Mouse (Mus musculus) C2C12 (cell line): ENCODE measurements around the gene Eif4h. TPM values are rescaled to one million over a fixed set of nuclear protein-coding genes. Genes with fewer than 3 reads are reported as not detected.

Experiments
- H3K27me3 ChIP-seq: one replicate; pipeline ENCODE4 v1.6.1; 2011; ENCODE audit not compliant: control insufficient read depth, insufficient read depth, insufficient read length
- H3K36me3 ChIP-seq: one replicate; pipeline ENCODE4 v1.6.1; 2011; ENCODE audit not compliant: control insufficient read depth, insufficient read depth
- H3K4me3 ChIP-seq: one replicate; pipeline ENCODE4 v1.5.1; 2011; ENCODE audit warnings: mild to moderate bottlenecking, control low read depth; ENCODE audit not compliant: poor library complexity, insufficient read depth, severe bottlenecking
- H3K79me2 ChIP-seq: one replicate; pipeline ENCODE4 v1.6.1; 2011; ENCODE audit not compliant: control insufficient read depth, insufficient read depth
- H3K79me3 ChIP-seq: one replicate; pipeline ENCODE4 v1.6.1; 2011; ENCODE audit warnings: low read depth, control low read depth
- H3ac ChIP-seq: one replicate; pipeline ENCODE3; 2011; ENCODE audit warnings: low read depth; ENCODE audit not compliant: control insufficient read depth, insufficient read length
- CEBPB ChIP-seq: IDR thresholded peaks from one replicate; pipeline ENCODE4 v1.6.1; 2011; ENCODE audit warnings: low read depth, mild to moderate bottlenecking, control low read depth, moderate library complexity
- CTCF ChIP-seq: IDR thresholded peaks from one replicate; pipeline ENCODE4 v1.5.1; 2011; ENCODE audit not compliant: control insufficient read depth, insufficient read depth, insufficient read length
- FOSL1 ChIP-seq: IDR thresholded peaks from one replicate; pipeline ENCODE4 v1.8.0; 2011; ENCODE audit warnings: mild to moderate bottlenecking, low read length; ENCODE audit not compliant: poor library complexity, insufficient read depth, severe bottlenecking
- MAX ChIP-seq: IDR thresholded peaks from one replicate; pipeline ENCODE4 v1.6.1; 2011; ENCODE audit warnings: mild to moderate bottlenecking, control low read depth
- MYOD1 ChIP-seq: IDR thresholded peaks from one replicate; pipeline ENCODE4 v1.6.1; 2011; ENCODE audit warnings: low read depth; ENCODE audit not compliant: control insufficient read depth, insufficient read length
- MYOG ChIP-seq: IDR thresholded peaks from one replicate; pipeline ENCODE4 v1.6.1; 2011; ENCODE audit not compliant: control insufficient read depth, insufficient read length; ENCODE audit errors: extremely low read depth
- USF1 ChIP-seq: IDR thresholded peaks from one replicate; pipeline ENCODE4 v1.6.1; 2011; ENCODE audit warnings: low read depth, mild to moderate bottlenecking, control low read depth, moderate library complexity
- polyA plus RNA-seq: library from polyadenylated mRNA; unstranded; fragments of >200 nt; fragmentation: generic; extraction: Trizol; gene quantifications from one replicate; pipeline ENCODE4 v1.2.1, GENCODE M21; 2012; ENCODE audit warnings: missing spikeins

Gene Eif4h
- polyA plus RNA-seq, 1 experiment: 427 TPM

DNA sequence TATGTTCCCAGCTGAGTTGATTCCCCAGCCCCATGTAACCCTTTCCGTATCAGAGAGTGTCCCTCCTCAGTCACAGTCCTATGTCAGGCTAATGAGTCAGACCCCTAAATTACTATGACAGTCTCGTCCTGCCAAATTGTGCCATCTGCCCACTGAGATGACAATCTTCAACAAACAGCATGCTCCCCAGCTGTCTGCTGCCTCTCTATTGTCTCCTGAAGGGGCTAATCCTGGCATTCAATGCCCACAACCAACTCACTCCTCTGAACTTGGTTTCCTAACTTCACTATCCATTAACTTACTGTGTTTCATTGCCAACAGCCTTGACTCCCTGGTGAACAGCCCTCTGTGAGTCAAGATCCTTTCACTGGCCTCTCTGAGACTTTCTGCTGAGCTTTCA lies 45.1 kb upstream of the Eif4h start:
- no peak for TF ChIP-seq CTCF
- no peak for TF ChIP-seq FOSL1
- TF ChIP-seq USF1: no peak
- no peak for TF ChIP-seq MYOD1
- TF ChIP-seq MYOG: no peak
- TF ChIP-seq CEBPB: no peak
- TF ChIP-seq MAX: no peak

GRCm38 (mm10) chr5:134683813-134684212 lies 44.5 kb upstream of the Eif4h start:
- Histone ChIP-seq H3ac (no peak overlapping the region), H3K4me3 (no peak overlapping the region), H3K79me3 (no peaks in the 10 kb centered on the region), H3K36me3 (peaks cover 12% of the 10 kb centered on the region), H3K27me3 (no peaks in the 10 kb centered on the region), H3K79me2 (no peaks in the 10 kb centered on the region)
- no peak for TF ChIP-seq MYOD1
- TF ChIP-seq USF1: no peak
- no peak for TF ChIP-seq MYOG
- TF ChIP-seq CEBPB: no peak
- no peak for TF ChIP-seq FOSL1
- TF ChIP-seq CTCF: no peak
- TF ChIP-seq MAX: no peak

More for the DNA sequence above, 45.1 kb upstream of the Eif4h start:
- peaks cover 12% of the 10 kb centered on the region for H3K36me3 ChIP-seq
- no peaks in the 10 kb centered on the region for H3K79me2 ChIP-seq
- no peak overlapping the region for H3ac ChIP-seq
- H3K79me3 ChIP-seq: no peaks in the 10 kb centered on the region
- no peak overlapping the region for H3K4me3 ChIP-seq
- no peaks in the 10 kb centered on the region for H3K27me3 ChIP-seq

- no peak overlapping the region for H3K4me3 ChIP-seq
- H3K27me3 ChIP-seq: no peaks in the 10 kb centered on the region
- no peaks in the 10 kb centered on the region for H3K79me3 ChIP-seq
- H3ac ChIP-seq: peak overlapping the region; percentile 18
- peaks cover 12% of the 10 kb centered on the region for H3K79me2 ChIP-seq
- peaks cover 8% of the 10 kb centered on the region for H3K36me3 ChIP-seq
- TF ChIP-seq CTCF (no peak), FOSL1 (no peak), MYOD1 (no peak), MYOG (no peak), CEBPB (no peak), MAX (no peak), USF1 (no peak)
These were observed 40.9 kb upstream of the Eif4h start for GRCm38 (mm10) chr5:134680238-134680637.

GRCm38 (mm10) chr5:134678827-134679546 lies 39.7 kb upstream of the Eif4h start:
- Histone ChIP-seq H3K4me3 (no peak overlapping the region), H3K79me3 (peaks cover 3% of the 10 kb centered on the region), H3K79me2 (peaks cover 12% of the 10 kb centered on the region), H3K36me3 (peaks cover 8% of the 10 kb centered on the region), H3K27me3 (no peaks in the 10 kb centered on the region), H3ac (peak overlapping the region; percentile 28)
- no peak for TF ChIP-seq USF1
- peak; percentile 49 for TF ChIP-seq MYOD1

DNA sequence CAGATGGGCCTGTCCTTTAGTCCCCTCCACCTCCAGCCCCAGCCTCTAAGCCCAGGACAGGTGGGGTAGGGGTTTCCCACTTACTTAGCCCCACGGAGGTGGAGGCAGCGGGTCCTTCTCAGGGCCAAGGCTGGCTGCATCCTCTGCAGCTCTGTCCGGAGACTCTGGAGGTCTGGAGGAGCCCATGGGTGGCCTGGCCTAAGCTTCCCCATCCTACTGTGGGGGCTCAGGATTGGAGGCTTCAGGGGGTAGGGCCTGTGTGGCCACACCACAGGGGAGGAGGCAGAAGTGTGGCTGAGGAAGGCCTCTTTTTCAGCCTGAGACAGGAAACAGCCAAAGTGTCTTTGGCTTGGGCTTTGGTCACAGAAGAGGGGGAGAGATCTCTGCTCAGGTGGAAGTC lies 38.7 kb upstream of the Eif4h start:
- Histone ChIP-seq H3K36me3 (peaks cover 7% of the 10 kb centered on the region), H3ac (no peak overlapping the region), H3K79me3 (peaks cover 3% of the 10 kb centered on the region), H3K27me3 (no peaks in the 10 kb centered on the region), H3K79me2 (peaks cover 12% of the 10 kb centered on the region), H3K4me3 (no peak overlapping the region)
- no peak for TF ChIP-seq MAX
- TF ChIP-seq MYOD1: no peak
- TF ChIP-seq CTCF: no peak
- no peak for TF ChIP-seq FOSL1
- no peak for TF ChIP-seq MYOG

DNA sequence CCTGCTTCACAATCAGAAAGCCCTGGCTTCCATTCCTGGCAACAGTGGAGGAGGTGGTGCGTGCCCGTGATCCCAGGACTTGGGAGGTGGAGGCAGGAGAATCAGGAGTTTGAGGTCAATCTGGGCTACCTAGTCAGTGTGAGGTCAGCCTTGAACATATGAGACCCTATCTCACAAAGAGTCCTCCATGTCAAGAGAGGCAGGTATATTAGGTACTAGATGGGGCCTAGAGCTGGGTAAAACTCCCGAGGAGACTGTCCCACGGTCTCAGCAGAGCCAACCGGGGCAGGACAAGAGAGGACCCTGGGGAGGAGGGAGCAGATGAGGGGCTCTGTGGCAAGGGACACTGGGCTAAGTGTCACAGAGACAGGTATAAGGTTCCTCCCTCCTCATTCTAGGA lies 38.2 kb upstream of the Eif4h start:
- Histone ChIP-seq H3K79me2 (peaks cover 12% of the 10 kb centered on the region), H3ac (no peak overlapping the region), H3K4me3 (no peak overlapping the region), H3K27me3 (no peaks in the 10 kb centered on the region), H3K79me3 (peaks cover 3% of the 10 kb centered on the region), H3K36me3 (peaks cover 5% of the 10 kb centered on the region)
- TF ChIP-seq CTCF: no peak
